Mouse (Mus musculus): ENCODE measurements around the gene Adtrp. TPM values are rescaled to one million over a fixed set of nuclear protein-coding genes. Genes with fewer than 3 reads are reported as not detected.
A peak's percentile ranks its signal among the peaks of the same experiment; 100 is the strongest.

The Adtrp gene
- total RNA-seq, 1 experiment from 2014 or later: 96.6 TPM

DNA sequence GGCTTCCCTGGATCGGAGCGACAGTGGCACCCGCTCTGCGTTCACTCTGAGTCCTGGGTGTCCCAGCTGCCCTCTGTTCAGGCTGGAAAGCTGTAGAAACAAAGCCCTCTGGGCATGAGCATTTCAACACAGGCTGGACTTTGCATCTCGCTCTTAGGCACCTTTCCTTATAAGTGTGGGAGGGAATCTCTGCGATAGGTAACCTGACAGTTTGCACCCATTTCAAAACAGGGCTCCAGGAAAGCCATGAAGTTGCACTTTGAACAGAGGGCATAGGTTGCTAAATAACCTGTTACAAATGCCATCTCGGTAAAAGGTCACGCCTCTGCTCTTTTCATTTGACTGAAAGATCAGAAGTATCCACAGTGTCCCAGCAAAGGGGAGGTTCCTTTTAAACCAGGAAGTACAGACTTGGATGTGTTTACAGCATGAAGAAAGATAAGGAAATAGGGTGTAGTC is 19.2 kb downstream of the Adtrp start:
- peak; percentile 25 for DNase-seq

DNA sequence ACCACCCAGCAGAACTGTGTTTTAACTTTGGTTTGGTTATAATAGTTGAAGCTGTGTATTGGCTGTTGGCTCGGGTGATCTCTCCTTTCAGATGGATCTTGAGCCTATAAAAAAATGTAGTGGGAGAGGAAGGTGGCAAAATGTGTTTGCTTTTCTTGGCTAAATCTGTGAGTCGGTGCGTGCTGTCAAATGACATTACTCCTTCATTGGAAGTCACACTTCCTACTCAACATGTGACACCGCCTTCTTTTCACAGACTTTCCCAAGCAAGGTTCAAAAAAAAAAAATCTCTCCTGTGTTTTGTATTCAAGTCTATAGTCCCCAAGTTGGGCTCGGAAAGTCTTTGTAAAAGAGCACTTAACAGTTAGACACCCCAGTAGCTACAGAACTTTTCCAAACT is 19.9 kb downstream of the Adtrp start:
- DNase-seq: no peak

DNA sequence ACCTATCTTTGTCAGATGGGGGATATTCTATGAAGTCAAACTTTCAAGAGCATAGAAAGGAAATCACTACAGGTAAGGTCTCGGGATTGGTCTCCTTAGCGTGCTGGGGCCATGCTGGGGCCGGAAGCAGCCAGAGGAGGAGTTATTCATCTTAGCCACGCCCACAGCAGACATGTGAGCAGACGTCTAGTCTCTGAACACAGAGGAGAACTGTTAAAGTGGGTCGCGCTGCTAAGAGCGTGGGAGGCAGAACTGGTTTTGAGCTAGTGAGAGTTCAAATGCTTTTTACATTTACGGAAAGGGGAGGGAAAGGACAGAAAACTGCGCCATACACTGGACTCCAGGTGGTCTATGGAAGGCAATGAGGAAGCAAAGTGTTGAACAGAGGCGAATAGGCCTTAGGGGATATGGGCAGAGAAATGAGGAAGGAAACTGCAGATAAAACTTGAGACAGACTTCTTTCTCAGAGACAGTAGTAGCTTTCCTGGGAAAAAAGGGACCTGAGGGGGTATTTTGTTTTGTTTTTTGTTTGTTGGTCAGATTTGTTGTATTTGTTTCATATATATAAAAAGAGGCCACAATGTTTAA is 22.0 kb downstream of the Adtrp start:
- DNase-seq: no peak

DNA sequence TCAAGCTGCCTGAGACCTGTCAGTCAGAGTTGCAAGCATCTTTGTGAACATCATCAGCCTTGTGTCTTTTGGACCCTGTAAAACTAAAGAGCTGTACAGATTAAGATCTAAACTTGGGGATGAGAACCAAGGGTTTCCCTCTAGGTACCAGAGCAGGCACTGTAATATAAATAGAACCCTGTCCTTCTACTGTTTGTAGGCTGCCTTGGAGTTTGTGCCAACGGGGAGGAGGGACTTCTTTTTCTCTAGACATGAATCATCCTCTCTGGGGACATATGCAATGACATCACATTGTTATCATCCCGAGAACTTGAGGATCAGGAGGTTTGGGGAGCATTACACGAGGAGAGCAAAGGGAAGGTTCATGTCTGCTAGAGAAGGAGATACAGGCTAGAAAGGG is 24.4 kb downstream of the Adtrp start:
- no peak for DNase-seq

DNA sequence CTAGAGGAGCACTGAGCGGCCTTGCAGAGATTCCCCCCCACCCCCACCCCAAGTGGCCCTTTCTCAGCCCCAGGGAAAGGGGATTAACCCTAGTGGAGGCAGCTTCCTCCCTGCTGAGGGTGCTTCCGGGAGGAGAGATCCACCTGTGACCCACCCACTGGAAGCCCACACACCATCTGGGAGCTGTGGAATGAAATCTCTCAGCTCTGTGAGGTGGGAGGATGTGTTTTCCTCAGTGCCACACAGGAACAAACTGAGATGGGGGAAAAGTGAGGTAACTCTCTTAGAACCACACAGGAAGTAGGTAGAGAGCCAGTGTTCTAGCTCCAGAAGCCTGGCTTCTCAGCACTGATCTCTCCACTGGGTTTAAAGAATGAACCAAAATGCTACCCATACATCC is 24.9 kb downstream of the Adtrp start:
- no peak for DNase-seq

DNA sequence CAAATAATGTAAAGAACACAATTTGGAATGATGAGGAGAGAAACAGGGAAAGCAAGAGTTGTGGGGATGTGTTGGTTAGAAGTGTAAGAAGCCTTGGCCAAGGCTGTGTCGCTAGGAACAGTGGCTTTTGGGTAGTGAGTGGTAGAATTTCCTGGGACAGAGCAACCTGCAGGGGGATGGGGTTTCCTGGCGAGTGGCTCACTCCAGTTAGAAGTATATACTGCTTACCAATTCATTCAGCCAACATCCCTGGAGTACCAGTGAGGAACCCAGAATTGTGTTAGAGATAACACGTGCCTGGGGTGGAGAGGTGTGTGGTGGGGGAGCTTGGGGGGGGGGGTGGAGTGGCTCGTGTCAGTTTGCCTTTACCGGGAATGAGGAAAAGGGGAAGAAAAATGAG is 25.4 kb downstream of the Adtrp start:
- no peak for DNase-seq

DNA sequence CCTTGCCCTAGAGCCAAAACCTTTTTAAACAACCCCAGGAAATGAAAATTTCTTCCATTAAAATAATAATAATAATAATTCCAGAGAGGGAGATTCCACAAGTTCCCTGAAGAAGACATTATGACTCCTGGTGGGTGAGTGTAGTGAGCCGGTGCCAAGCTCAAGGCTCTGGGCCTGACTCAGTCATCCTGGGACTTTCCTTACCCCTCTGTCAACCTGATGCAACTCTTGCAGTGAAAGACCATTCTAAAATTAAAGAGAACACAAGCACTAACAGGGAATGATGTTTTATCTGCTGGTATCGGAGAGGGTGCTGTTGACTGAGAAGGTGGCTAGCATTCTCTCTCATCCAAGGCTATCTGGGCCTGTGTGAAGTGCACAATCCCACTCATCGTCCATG is 26.5 kb downstream of the Adtrp start:
- no peak for DNase-seq

DNA sequence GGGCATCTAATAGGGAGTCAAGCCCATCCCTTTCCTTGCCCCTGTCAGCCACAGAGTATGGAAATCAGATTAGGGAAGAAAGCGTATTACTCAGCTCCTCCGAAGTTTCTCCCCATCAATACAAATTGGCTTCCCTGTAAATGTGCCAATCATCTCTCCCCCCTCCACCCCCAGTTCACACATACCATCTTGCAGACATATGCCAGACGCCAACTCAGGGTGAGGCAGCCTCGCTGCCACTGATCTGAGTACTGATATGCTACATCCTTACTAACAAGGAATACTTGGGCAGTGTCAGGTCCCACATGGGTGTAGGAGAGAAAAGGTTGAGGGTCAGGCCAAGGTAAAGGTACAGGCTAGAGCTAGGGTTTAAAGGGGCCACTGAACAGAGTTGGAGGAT is 27.6 kb downstream of the Adtrp start:
- no peak for DNase-seq

DNA sequence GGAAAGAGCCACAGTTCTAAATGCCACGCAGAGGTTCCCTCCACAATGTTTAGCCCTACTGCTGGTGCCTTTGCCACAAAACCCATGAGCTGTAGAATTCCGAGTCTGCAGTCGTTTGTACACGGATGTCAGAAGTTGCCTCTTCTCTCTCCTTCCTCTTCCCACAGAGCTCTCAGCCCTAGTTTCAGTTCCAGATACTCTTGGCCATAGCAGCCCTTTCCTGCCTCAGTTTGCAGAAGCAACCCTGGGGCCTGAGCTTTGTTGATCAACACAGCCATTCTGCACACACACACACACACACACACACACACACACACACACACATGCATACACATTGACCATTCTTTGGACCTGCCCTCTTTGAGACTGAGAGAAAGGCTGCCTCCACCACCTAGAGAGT is 28.0 kb downstream of the Adtrp start:
- no peak for DNase-seq

DNA sequence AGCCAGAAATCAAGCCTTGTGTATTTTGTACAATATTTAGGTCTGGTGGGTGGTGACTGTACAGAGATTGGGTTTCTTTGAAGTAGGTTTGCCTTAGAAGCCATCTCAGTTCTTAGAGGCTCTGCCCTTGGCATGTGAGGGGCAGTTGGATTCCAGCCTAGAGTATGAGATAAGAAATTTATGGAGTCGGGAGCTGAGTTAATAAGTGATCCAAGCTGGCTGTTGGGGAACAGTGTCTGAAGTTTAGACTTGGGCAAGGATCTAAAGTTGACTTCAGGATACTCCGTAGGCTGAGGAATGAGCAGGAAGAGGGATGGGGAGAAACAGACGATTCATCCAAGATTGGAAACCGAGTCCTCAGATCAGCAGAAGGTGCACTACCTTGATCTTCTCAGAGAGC is 29.9 kb downstream of the Adtrp start:
- no peak for DNase-seq

DNA sequence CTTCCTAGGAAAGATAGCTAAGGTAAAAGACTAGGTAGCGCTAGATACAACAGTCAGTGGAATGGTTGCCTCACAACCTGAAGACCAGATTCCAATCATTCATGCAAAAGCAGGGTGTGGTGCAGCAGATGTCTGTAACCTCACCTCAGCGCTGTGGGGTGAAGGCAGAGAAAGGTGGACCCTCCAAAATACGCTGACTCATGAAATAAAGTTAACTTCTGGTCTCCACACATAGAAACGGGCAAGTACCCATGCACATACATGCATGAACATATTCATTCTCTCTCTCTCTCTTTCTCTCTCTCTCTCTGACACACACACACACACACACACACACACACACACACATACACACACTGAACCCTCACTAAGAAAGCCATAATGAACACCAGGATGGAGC is 30.8 kb downstream of the Adtrp start:
- no peak for DNase-seq

DNA sequence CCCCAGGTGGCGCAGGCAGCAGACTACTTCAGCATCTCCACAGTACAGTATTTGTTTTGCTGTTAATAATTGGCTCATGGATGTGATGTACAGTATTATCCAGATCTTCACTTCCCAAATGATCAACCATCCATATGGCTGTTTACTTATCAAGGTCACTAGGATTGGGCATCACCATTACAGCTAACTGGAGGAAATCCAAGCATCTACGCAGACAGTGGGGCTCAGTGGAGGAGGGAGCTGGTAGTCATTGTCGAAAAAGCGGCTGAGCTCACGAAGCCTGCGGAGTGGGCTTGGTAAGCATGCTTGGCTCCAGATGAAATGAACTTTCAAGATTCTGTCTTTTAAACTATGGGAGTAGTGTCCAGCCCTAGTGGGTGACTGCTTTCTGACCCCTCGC is 36.7 kb downstream of the Adtrp start:
- no peak for DNase-seq

DNA sequence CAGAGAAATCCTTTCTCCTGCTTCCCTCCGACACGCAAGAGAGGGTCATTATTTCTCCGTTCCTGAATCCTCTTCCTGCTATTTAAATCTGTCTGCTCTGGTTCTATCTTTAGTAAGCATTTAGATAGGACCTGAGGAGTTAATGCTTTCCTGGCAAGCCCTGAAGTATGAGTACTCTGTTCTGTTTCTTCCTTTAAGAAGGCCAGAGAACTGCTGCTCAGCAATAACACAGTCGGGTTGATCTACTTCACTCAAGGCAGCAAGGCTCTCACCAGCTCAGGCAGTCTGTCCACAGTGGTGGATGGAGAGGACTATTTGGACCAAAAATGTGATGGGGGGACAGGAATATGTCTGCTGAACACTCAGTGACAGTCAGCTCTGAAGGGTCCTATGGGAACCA is 39.7 kb downstream of the Adtrp start:
- no peak for DNase-seq

DNA sequence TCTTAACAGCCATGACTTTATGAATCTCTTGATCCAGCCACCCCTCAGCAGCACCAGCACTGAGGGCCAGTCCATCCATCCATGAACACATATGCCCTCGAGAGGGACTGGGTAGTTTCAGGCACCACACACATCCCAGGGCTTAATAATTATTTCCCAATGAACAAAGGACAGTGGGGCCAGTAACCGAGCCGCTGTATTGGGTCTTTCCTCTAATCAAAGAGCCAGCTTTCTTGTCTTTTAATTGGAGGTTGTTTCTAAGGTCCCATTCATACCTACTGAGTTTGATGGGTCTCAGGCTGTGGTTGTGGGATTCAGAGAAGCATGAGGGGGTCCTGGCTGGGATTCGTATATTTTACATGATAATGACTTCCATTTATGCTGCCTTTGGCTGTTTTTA is 40.2 kb downstream of the Adtrp start:
- DNase-seq: no peak

DNA sequence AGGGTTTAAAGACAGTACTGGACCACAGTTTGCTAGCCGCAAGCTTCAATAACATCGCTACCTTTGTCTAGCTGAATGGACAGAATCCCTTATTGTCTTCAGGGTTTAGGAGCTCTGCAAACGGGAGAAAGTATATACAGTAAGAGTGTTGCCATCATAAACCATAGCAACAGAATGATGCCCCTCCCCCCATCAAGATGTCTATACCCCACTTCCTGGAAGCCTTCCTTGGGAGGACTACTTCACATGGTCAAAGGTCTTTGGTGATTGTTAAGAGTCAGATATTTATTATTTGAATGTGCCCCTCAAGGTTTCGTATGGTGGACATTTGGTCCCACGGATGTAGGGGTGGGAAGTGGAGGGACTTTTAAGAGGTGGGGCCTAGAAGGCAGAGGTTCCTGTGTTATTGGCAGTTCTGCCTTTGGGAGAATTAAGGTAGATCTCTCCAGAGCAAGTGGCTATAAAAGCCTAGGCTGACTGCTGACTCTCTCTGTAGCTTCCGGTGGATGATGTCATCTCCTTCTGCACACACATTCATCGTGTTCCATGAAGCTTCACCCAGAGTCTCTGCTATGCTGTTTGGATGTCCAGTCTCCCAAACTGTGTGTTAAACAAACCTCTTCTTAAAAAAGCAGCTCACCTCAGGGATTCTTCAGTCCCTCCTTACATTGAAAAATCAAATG is 42.2 kb downstream of the Adtrp start:
- DNase-seq: no peak

DNA sequence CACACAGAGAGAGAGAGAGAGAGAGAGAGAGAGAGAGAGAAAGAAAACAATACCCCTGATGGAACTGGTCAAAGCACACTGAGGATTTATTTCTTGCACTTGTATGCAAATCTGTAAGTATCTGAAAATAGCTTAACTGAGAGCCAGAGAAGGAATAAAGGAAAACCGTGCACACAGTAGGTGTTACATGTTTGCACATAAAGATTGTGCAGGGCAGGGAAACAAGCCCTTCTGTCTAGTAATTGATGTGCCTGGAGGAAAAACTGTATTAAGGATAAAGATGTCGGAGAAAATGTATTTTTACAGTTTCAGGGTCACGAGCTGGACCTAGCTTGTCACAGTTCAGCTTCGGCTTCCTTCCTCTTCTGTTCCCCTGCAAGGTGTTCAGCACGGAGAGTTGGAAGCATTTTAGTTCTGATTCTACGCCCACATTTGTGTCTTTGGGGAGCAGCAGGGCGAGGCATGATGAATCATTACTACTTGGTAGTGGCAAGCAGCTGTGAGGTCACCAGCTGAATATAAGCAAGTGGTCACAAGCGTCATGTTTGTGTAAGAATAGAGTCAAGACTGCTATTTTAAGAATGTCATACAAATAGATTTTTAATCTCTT is 43.7 kb downstream of the Adtrp start:
- no peak for DNase-seq

DNA sequence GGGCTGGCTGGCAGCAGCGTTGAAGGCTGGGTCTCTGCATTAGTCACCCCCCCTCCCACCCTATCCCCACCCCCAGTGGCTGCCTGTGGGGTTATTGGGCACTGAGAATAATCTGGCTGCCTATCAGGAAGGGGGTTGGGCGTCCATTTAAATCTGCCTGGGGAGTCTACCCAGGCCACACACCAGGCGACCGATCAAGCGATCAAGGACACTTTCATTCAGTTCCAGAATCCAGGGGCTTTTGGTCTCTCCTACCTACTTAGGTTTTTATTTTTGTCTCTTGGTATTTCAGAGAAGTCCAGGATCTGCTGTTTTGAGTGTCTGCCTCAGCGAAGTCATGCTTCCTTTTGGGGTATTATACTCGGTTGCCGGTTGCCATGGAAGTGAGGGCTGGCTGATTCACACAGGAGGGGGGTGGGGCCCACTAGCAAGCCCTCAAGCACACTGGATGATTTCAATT is 46.3 kb downstream of the Adtrp start:
- peak; percentile 67 for DNase-seq

DNA sequence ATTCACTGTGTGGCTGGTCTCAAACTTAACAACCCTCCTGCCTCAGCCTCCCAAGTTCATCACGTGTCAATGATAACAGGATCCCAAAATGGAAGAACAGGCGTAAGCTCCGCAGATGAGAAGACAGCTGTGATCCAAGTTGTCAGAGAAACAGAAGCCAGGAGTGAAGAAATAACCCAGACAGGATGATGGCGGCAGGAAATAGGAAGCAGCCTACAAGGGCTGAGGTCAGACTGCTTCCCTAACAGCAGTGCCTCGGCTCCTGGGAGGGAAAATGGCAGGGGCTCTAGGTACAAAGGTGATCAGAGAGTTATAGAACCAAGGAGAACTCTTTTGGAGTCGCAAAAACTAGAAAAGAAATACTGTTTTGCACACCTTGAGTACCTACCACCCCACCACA is 54.6 kb downstream of the Adtrp start:
- DNase-seq: no peak

DNA sequence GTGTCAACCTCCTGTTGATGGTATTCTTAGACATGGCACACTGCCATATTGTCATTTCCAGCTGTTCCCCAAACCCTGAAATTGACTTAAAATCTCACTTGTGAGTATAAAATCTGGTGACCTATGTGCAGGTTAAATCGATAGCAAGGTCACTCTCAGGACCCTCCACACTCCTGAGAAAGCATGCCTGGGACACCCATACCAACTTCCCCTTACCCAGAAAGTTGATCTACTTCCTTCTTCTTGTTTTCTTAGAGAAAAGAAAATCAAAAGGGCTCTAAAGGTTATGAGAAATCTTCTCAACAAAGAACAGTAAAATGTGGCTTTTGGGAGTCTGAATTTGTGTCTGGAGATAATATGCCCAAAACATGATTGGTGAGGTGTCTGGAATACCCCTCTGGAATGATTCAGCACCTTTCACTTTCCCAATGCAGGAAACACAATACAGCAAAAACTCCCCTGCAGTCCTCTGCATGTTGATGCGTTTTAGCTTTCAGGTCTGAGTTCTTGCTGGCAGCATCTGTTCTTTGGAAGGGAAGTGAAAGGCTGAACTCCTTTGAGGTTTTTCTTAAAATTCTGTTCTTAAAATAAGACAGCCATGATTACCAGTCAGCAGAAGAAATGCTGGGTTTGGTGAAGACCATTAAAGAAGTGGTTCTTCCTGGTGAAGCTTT is 59.5 kb downstream of the Adtrp start:
- no peak for DNase-seq

DNA sequence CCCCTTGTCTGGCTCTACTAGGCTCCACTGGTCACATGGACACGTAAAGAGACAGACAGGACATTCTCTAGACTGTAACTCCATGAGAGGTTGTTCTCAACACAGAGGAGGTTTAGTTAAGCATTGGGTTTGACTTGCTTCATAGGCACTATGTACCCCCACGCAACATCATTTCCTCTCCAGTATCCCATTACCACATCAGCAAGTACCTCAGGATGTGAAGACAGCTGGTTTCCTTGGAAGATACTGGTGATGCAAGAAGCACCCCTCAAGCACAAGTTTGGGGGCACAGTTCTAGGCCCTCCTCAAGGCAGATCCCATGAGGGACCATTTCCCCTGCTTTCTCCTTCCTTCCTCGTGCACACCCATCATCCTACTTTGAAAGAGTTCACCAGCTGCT is 60.8 kb downstream of the Adtrp start:
- DNase-seq: no peak

DNA sequence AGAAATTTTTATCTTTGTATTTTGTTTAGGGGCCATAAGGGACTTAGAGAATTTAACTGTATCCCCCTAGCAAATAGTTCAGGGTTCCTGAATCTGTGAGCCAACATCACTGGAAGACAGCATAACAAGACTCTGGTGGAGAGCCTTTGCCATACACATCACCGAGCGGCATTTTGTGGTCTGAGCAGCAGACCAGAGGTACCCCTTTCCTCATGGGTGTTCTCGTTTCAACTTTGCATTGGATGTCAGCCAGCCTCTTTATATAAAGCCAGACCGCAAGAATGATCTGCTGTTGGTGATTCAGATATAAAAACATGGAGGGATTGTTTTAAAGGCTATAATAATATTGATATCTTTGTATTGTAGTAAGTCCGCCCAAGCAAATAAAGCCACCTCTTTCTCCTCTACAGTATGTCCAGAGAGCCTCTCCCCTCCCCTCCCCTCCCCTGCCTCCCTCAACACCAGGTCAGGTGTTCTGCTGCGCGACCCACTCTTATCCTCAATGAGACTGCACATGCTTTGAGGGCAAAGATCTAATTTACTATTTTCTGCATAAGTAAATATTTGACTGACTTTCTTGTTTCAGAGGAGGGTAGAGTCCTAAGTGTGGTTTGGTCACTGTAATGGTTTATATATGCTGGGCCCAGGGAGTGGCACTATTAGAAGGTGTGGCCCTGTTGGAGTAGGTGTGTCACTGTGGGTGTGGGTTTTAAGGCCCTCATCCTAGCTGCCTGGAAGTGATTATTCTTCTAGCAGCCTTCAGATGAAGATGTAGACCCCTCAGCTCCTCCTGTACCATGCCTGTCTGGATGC is 62.4 kb downstream of the Adtrp start:
- no peak for DNase-seq

DNA sequence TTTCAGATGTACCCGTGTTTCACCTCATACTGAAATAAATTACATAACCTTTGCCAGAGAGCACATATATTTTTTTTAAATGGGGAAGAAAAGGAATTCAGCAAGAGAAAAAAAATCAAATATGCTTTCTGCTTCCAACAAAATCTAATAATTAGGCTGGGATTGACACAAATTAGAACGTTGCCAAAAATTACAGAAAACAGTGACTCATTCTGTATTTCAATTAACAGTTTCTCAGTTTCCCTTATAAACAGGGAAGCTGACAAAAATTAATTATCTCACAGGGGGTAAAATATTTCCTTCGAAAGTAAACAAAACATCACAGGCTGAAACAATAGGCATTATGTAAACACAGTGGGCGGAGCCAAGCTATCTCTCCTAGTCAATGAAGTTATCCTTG is 67.2 kb downstream of the Adtrp start:
- no peak for DNase-seq

Data from adrenal gland, postnatal 14 days (tissue).